Mouse (Mus musculus) hindbrain, embryonic 12.5 days (tissue): ENCODE data around the gene Gpr4. TPM values are rescaled to one million over a fixed set of nuclear protein-coding genes. Genes with fewer than 3 reads are reported as not detected.
A peak's percentile ranks its signal among the peaks of the same experiment; 100 is the strongest.

ENCODE experiments used
- ATAC-seq: fragments of 200-750 bp; cut with Nextera tagmentation; 2 replicates; pipeline ENCODE4 v1.8.0; 2017; ENCODE audit warnings: moderate TSS enrichment; ENCODE audit not compliant: low FRiP score
- H3K27ac ChIP-seq: fragments of 300-500 bp; sonication (generic); 2 replicates; pipeline ENCODE4 v1.5.1; 2016; ENCODE audit warnings: mild to moderate bottlenecking
- H3K27me3 ChIP-seq: fragments of 300-500 bp; sonication (generic); 2 replicates; pipeline ENCODE4 v1.6.1; 2016; ENCODE audit warnings: mild to moderate bottlenecking
- H3K36me3 ChIP-seq: fragments of 300-500 bp; sonication (generic); 2 replicates; pipeline ENCODE4 v1.6.1; 2016; ENCODE audit warnings: mild to moderate bottlenecking
- H3K4me1 ChIP-seq: fragments of 300-500 bp; sonication (generic); 2 replicates; pipeline ENCODE4 v1.6.1; 2016
- H3K4me2 ChIP-seq: fragments of 300-500 bp; sonication (generic); replicated peaks from 2 replicates; pipeline ENCODE4 v1.6.1; 2016; ENCODE audit warnings: mild to moderate bottlenecking
- H3K4me3 ChIP-seq: fragments of 300-500 bp; sonication (generic); 2 replicates; pipeline ENCODE4 v1.5.1; 2016; ENCODE audit warnings: mild to moderate bottlenecking
- H3K9ac ChIP-seq: fragments of 300-500 bp; sonication (generic); 2 replicates; pipeline ENCODE4 v1.6.1; 2016; ENCODE audit warnings: mild to moderate bottlenecking, moderate library complexity
- H3K9me3 ChIP-seq: fragments of 300-500 bp; sonication (generic); replicated peaks from 2 replicates; pipeline ENCODE4 v1.6.1; 2016; ENCODE audit warnings: mild to moderate bottlenecking
- WGBS: fragments of 180-500 bp; shearing (Covaris S2); methylation state at CpG from one replicate; pipeline ENCODE4 v1.1.7; 2016; 5-methylcytosine and 5-hydroxymethylcytosine counted together
- polyA plus RNA-seq: library from polyadenylated mRNA; unstranded; fragments of >200 nt; fragmentation: Nextera tagmentation; extraction: Ambion mirVana; gene quantifications from 2 replicates; pipeline ENCODE4 v1.2.1, GENCODE M21; 2016

The Gpr4 gene
- polyA plus RNA-seq, 1 experiment from 2014 or later = 2.2 TPM

DNA sequence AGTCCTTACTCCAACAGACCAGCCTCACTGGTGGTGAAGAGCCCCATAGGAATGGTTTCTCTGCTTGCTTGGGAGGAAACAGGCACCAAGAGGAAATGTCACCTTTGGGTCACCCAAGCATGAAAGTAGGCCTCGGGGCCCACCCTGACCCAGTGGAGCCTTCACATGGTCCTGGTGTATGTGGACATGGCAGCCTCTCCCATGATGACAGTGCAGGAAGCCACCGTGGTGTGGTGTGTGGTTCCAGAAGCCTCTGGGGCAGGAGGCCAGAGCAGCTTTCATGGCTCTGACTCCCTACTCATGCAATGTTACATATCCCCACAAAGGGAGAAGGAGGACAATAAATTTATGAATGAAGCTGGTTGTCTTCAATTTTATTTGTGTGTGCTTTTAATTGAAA is 35.2 kb downstream of the Gpr4 start:
- Histone ChIP-seq H3K9me3 (no peaks in the 10 kb centered on the region), H3K4me1 (0 out of 2 replicates have a peak, but pooled peaks cover 4% of the 10 kb centered on the region), H3K36me3 (peaks cover 31% of the 10 kb centered on the region), H3K4me2 (no peak overlapping the region), H3K27me3 (no peaks in the 10 kb centered on the region), H3K9ac (no peak overlapping the region), H3K4me3 (no peak overlapping the region), H3K27ac (no peak overlapping the region)
- WGBS = 92% methylated on average over 2 of the region's 2 CpGs
- ATAC-seq = no peak

DNA sequence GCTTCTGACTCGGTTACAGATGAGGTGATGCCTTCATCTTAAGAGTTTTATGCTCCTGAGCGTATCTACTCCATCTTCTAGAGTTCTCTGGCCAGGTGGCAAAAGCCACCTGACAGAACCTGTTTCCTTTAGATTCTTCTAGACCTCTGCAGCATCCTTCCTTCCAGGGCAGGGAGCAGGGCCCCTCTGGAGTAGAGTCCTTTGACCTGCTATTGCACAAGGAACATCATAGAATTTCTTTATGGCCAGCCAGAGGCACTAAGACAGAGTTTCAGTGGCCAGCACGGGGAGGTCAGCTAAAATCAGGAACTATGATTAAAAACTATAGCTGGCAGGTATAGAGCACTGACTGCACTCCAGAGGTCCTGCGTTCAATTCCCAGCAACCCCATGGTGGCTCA is 39.7 kb downstream of the Gpr4 start:
- H3K9ac ChIP-seq = no peak overlapping the region
- no peaks in the 10 kb centered on the region for H3K9me3 ChIP-seq
- peaks cover 22% of the 10 kb centered on the region for H3K36me3 ChIP-seq
- ATAC-seq = no peak
- no peaks in the 10 kb centered on the region for H3K4me1 ChIP-seq
- H3K27me3 ChIP-seq = no peaks in the 10 kb centered on the region
- no peak overlapping the region for H3K4me2 ChIP-seq
- 84% methylated on average over 4 of the region's 4 CpGs for WGBS
- H3K27ac ChIP-seq = no peak overlapping the region
- no peak overlapping the region for H3K4me3 ChIP-seq

DNA sequence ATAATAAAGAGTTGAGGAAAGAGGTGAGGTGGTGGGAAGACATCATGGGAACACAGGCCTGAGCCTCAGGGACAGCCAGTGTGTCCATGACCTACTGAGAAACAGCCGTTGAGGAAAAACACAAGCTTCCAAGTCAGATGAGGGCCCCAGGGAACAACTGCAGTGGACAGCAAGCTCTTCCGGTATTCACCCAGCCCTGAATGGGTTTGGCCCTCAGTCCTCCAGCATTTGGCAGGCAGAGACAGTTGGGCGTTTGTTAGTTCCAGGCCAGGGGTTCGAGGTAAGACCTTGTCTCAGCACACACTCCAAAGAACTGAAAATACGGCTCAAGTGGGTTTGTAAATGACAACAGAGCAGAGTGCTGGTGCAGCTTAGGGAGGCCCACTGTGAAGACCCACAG is 41.1 kb downstream of the Gpr4 start:
- Histone ChIP-seq H3K4me1 (no peaks in the 10 kb centered on the region), H3K4me2 (no peak overlapping the region), H3K27me3 (no peaks in the 10 kb centered on the region), H3K4me3 (no peak overlapping the region), H3K9ac (no peak overlapping the region), H3K9me3 (no peaks in the 10 kb centered on the region), H3K27ac (no peak overlapping the region), H3K36me3 (peaks cover 27% of the 10 kb centered on the region)
- ATAC-seq = no peak
- 66% methylated on average over 5 of the region's 5 CpGs for WGBS

DNA sequence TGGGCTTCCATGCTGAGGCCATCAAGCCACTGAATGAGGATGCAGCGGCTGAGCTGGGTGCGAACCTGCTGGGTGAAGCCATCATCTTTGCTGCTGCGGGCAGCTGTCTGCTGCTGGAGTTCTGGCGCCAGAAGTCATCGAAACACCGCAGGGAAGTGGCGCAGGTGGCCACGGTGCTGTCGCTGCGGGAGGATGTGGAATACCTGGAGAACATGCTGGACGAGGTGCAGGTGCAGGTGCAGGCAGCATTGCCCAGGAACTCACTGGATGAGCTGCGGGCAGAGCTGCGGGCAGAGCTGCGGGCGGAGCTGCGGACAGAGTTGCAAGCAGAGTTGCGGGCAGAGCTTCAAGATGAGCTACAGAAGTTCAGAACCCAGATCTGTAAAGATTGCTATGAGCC is 43.1 kb downstream of the Gpr4 start:
- Histone ChIP-seq H3K27me3 (no peaks in the 10 kb centered on the region), H3K4me3 (no peak overlapping the region), H3K4me2 (no peak overlapping the region), H3K9me3 (no peaks in the 10 kb centered on the region), H3K27ac (no peak overlapping the region), H3K36me3 (peaks cover 45% of the 10 kb centered on the region), H3K9ac (no peak overlapping the region), H3K4me1 (no peaks in the 10 kb centered on the region)
- 85% methylated on average over 17 of the region's 17 CpGs for WGBS
- ATAC-seq = no peak

DNA sequence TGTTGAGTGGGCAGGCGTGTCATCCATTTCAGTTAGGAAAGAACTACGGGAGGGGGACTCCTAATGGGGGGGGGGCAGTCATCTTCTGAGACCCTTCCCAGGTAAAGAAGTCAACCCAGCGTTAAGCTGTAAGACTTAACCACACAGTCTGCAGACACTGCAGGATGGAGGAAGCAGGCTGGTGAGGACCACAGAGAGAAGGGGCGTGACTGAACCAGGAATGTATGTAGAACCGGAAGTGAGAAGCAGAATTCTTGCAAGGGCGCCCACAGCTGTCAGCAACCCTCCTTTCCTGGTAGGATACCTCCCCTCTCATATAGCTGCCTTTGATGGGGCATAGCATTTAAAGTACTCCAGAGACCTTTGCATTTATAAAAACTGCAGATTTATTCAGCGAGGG is 44.2 kb downstream of the Gpr4 start:
- Histone ChIP-seq H3K9me3 (no peaks in the 10 kb centered on the region), H3K4me1 (no peaks in the 10 kb centered on the region), H3K27ac (no peak overlapping the region), H3K36me3 (peaks cover 55% of the 10 kb centered on the region), H3K4me3 (no peak overlapping the region), H3K27me3 (no peaks in the 10 kb centered on the region), H3K9ac (no peak overlapping the region), H3K4me2 (no peak overlapping the region)
- no peak for ATAC-seq
- whole genome bisulfite sequencing = 88% methylated on average over 7 of the region's 7 CpGs

DNA sequence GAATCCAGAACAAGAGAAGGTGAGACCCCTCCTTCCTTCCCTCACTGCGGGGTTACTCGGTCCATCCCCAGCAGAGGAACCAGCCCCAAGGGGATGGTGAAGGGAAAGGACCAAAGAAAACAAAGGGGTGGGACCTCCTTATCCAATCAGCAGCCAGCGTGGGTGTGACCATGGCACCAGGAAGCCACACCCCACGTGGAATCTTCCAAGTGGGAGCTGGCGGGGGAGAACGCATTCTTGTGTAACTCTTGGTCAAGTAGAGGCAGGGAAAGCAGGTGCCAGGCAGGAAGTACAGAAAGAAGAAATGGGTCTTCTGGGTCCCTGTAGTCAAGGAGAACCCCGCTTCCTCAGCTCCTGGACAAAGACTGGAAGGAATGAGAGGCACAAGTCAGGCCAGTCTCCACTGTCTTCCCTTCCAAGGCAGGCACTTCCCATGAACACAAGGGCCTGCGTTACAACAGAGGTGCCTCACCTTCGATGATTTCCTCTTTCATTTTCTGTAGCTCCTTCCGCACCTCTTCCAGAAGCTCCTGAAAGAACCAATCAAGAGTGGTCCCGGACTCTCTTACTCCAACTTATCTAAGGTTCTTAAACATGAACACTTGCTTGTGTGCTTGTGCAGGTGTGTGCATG is 45.2 kb downstream of the Gpr4 start:
- ATAC-seq = peak; percentile 67; the same call in 1 of the 2 replicates
- 42% methylated on average over 11 of the region's 11 CpGs for WGBS

DNA sequence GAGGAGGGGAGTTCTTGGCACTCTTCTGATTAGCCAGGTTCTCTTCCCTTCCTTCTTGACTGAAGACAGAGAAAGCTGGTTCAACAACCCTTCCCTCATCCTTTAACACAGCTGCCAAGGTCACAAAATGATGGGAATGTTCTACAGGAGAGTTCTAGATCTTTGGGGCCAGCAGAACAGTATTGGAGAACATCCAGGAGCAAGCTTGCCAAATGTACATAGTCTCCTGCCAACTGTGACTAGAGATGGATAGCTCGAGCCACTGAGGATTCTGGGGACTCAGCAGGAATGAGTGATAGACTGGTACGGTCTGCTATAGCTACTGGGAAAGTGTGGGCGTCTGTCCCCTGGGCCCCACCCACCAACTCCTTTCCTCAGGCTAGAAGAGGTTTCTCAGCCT is 46.0 kb downstream of the Gpr4 start:
- Histone ChIP-seq H3K9me3 (no peaks in the 10 kb centered on the region), H3K4me1 (no peaks in the 10 kb centered on the region), H3K36me3 (peaks cover 72% of the 10 kb centered on the region), H3K4me3 (no peak overlapping the region), H3K27ac (no peak overlapping the region), H3K4me2 (no peak overlapping the region), H3K9ac (no peak overlapping the region), H3K27me3 (no peaks in the 10 kb centered on the region)
- ATAC-seq = no peak
- WGBS = 87% methylated on average over 3 of the region's 3 CpGs

More for the DNA sequence above, 45.2 kb downstream of the Gpr4 start:
- Histone ChIP-seq H3K4me2 (no peak overlapping the region), H3K36me3 (peaks cover 64% of the 10 kb centered on the region), H3K27ac (no peak overlapping the region), H3K4me3 (no peak overlapping the region), H3K4me1 (no peaks in the 10 kb centered on the region), H3K9me3 (no peaks in the 10 kb centered on the region), H3K9ac (no peak overlapping the region), H3K27me3 (no peaks in the 10 kb centered on the region)

DNA sequence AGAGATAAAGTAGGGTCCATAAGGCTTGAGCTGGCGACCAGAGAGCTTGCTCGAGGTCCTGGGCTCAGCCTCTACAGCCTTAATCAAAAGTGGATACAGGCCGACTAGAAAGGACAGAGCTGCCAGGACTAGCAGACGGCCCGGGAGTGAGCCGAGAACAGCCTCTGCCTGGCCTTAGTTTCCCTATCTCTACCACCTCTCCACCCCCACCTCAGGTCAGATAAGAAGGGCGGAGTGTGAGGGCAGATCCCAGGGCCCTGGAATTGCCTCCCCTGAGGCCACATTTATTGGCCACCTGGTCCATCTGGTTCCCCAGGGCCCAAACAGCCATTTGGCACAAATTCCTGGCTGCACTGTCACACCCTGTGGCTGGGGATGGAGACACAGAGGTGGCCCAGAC is 52.8 kb downstream of the Gpr4 start:
- no peak overlapping the region for H3K27ac ChIP-seq
- no peak overlapping the region for H3K4me2 ChIP-seq
- H3K4me3 ChIP-seq = no peak overlapping the region
- H3K4me1 ChIP-seq = peaks cover 25% of the 10 kb centered on the region
- peaks cover 48% of the 10 kb centered on the region for H3K36me3 ChIP-seq
- WGBS = 83% methylated on average over 7 of the region's 7 CpGs
- no peaks in the 10 kb centered on the region for H3K9me3 ChIP-seq
- no peak overlapping the region for H3K9ac ChIP-seq
- H3K27me3 ChIP-seq = no peaks in the 10 kb centered on the region
- ATAC-seq = no peak

DNA sequence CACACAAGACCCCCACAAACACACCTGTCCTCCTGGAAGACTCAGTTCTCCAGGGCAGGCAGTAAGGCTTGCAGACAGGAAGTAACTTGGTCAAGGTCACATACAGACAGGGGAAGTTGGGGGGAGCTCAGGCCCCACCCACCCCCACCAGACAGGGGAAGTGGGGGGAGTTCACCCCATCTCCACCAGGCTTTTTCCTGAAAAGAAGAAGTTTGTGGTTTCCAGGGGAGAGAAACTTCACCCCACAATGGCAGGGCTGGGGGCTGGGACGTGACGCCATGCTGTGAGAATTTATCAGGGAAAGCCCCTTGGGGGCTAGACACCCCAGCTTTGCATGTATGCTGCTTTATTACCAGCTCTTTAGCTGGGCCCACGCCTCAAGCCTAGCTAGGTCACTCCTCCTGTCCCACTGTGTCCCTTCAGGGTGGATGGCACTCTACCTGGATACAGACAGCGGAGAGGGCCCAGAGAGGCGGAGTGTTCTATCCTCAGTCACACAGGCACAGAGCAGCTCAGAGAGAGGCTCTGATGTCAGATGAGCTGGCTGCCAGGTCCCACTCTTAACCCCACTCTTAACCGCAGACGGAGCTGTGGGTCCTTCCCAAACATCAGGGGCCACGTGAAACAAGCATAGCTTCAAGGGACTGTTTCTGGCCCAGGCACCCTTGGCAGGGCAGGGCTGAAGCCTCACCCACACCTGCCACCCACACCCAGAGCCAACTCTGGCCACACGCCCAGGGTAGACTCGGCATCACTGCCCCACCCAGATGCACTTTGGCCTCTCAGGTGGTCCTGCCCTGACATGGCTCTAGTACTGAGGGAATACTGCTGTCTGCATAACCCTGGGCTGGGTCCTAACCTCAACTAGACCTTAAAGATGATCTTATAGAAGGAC is 53.8 kb downstream of the Gpr4 start:
- WGBS = 90% methylated on average over 10 of the region's 10 CpGs
- no peak overlapping the region for H3K27ac ChIP-seq

DNA sequence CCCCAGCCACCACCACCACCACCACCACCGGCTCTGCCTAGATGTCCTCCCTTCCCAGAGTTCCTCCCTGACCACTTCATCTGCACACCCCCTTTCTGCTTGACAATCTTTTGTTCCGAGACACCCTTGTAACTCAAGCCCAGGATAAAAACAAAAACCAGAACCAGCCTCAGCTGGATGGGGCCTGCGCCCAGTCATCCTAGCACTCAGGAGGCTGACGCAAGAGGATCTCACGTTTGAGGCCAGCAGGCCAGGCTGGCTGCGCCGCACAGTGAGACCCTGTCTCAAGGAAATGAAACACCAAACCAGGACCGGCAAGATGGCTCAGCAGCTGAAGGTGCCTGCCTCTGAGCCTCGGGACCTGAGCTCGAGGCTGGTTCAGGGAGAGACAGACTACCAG is 54.7 kb downstream of the Gpr4 start:
- 78% methylated on average over 10 of the region's 10 CpGs for WGBS

More for the DNA sequence above, 53.8 kb downstream of the Gpr4 start:
- H3K4me2 ChIP-seq = no peak overlapping the region
- no peak overlapping the region for H3K4me3 ChIP-seq
- ATAC-seq = no peak
- H3K9me3 ChIP-seq = no peaks in the 10 kb centered on the region
- no peaks in the 10 kb centered on the region for H3K27me3 ChIP-seq
- peaks cover 39% of the 10 kb centered on the region for H3K36me3 ChIP-seq
- H3K9ac ChIP-seq = no peak overlapping the region; the same call in 1 of the 2 replicates
- peaks cover 34% of the 10 kb centered on the region for H3K4me1 ChIP-seq

DNA sequence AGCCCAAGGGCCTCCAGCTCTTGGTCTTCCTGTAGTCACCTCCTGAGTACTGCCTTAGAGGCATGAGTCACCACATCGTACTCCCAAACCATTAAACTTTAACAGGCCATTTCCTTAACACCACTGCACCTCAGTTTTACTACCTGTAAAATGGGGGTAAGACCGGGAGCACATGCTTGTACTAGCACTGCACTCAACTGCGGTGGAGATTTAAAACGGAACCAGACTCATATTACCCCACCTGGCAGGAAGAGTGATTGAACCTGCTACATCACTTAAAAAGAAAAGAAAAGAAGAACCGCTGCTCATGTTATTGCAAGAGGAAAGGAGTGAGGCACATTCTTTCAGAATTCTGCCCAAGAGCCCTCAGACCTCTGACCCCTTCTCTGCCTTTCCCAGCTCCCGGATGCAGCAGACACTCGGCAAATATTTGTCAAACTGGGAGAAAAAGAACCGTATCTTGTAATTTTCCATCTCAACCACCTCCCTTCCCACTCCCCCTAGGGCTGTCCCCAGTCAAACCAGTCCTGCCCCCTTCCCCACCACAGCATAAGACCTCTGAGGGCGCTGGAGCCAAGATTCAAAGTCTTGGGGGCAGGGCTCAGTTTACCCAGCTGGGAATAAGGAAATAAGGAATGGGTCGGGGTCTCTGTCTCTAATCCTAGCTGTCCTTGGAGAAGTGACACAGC is 56.8 kb downstream of the Gpr4 start:
- Histone ChIP-seq H3K27ac (0 out of 2 replicates have a peak overlapping the region, but pooled peaks have one; percentile 48), H3K9ac (peak overlapping the region; percentile 75), H3K4me2 (peak overlapping the region; percentile 92), H3K36me3 (peaks cover 11% of the 10 kb centered on the region), H3K4me1 (peaks cover 34% of the 10 kb centered on the region), H3K27me3 (no peaks in the 10 kb centered on the region; the same call in 1 of the 2 replicates), H3K4me3 (peak overlapping the region; percentile 97), H3K9me3 (no peaks in the 10 kb centered on the region)
- WGBS = 43% methylated on average over 10 of the region's 10 CpGs
- no peak for ATAC-seq

More for the DNA sequence above, 54.7 kb downstream of the Gpr4 start:
- Histone ChIP-seq H3K9ac (0 out of 2 replicates have a peak overlapping the region, but pooled peaks have one; percentile 2), H3K36me3 (peaks cover 32% of the 10 kb centered on the region), H3K4me1 (peaks cover 34% of the 10 kb centered on the region), H3K27ac (no peak overlapping the region), H3K9me3 (no peaks in the 10 kb centered on the region), H3K27me3 (no peaks in the 10 kb centered on the region), H3K4me2 (no peak overlapping the region), H3K4me3 (no peak overlapping the region)
- ATAC-seq = no peak
